Mouse (Mus musculus) heart, postnatal 0 days (tissue): ENCODE measurements around the gene Ttc9c.

Source experiments
- CTCF ChIP-seq: IDR thresholded peaks from 2 replicates; pipeline ENCODE4 v1.5.1; 2016; ENCODE audit warnings: antibody characterized with exemption, control low read depth, low read depth
- EP300 ChIP-seq: IDR thresholded peaks from 2 replicates; pipeline ENCODE4 v1.6.1; 2016; ENCODE audit warnings: antibody characterized with exemption, low read depth

DNA sequence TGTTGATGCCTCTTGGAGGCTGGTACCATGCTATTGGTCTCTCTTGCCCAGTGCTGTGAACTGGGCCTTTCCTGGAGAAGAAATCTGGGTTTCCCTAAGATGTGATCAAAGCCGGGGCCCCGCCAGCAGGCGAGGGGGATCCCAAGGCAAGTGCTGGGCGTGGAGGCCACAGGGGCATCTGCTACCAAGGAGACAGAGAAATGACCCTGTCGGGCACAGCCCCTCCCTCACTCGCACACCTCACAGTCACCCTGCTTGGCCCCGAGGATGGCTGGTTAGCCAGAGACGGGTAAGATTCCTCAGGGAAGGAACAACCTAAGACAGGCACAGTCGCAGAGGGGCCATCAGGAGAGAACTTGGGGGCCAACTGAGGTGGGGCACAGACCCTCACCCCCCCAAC, 53.6 kb downstream of the Ttc9c start:
- TF ChIP-seq CTCF (no peak), EP300 (no peak)
